Mouse (Mus musculus): ENCODE measurements around the gene Mrgprx2. TPM values are rescaled to one million over a fixed set of nuclear protein-coding genes. Genes with fewer than 3 reads are reported as not detected.
"Not testable (repeated sequence)": the region's sequence is repeated elsewhere in the genome, so short reads cannot be mapped to it uniquely, and the experiment has no call there.

The Mrgprx2 gene
- 0.06 TPM in 1 of 2 replicates, not detected in the other for polyA plus RNA-seq (2012; rRNA removed)

- Histone ChIP-seq H3K4me3 (replicated peaks; ENCODE audit: extremely low read depth, low read depth, low read length) (no peak within 1 kb of the TSS), H3K4me1 (ENCODE audit: control insufficient read depth, insufficient read depth, low read length) (no peaks in the 10 kb centered on the region)
- TF ChIP-seq POLR2A (IDR thresholded peaks at IDR 0.05; ENCODE audit: borderline replicate concordance, extremely low read depth, low read depth, low read length) (no peak), CTCF (IDR thresholded peaks at IDR 0.05; ENCODE audit: insufficient read depth, low read length) (no peak)
- DNase-seq: no peak
Measured at GRCm38 (mm10) chr7:48499221-48499620, at the start of gene Mrgprx2. Gene Mrgprx2, minus strand, starts transcription at chr7:48499321.

- TF ChIP-seq POLR2A (IDR thresholded peaks at IDR 0.05; ENCODE audit: borderline replicate concordance, extremely low read depth, low read depth, low read length): no peak
- no peak for TF ChIP-seq CTCF (IDR thresholded peaks at IDR 0.05; ENCODE audit: insufficient read depth, low read length)
- WGBS: 77% methylated on average over 3 of the region's 3 CpGs
- no peak within 1 kb of the TSS for H3K4me3 ChIP-seq (replicated peaks; ENCODE audit: extremely low read depth, low read depth, low read length)
- H3K4me1 ChIP-seq (ENCODE audit: control insufficient read depth, insufficient read depth, low read length): no peaks in the 10 kb centered on the region
- no peak for DNase-seq
Measured at GRCm38 (mm10) chr7:48456242-48456641, 42.9 kb downstream of the Mrgprx2 start, which contains the start of gene Mrgprb1. Gene Mrgprb1, minus strand, starts transcription at chr7:48456342.

- no peak for DNase-seq
- WGBS: 42% methylated on average over 3 of the region's 3 CpGs
- TF ChIP-seq CTCF (IDR thresholded peaks at IDR 0.05; ENCODE audit: insufficient read depth, low read length): no peak
- no peak for TF ChIP-seq POLR2A (IDR thresholded peaks at IDR 0.05; ENCODE audit: borderline replicate concordance, extremely low read depth, low read depth, low read length)
- Histone ChIP-seq H3K4me1 (ENCODE audit: control insufficient read depth, insufficient read depth, low read length) (no peaks in the 10 kb centered on the region), H3K4me3 (replicated peaks; ENCODE audit: extremely low read depth, low read depth, low read length) (no peak overlapping the region)
Measured at GRCm38 (mm10) chr7:48436581-48436980, 62.5 kb downstream of the Mrgprx2 start.

GRCm38 (mm10) chr7:48435936-48436335 lies 63.2 kb downstream of the Mrgprx2 start:
- H3K4me1 ChIP-seq (ENCODE audit: control insufficient read depth, insufficient read depth, low read length); H3K4me3 ChIP-seq (replicated peaks; ENCODE audit: extremely low read depth, low read depth, low read length); DNase-seq: not testable (repeated sequence)
- WGBS: 75% methylated on average over 3 of the region's 3 CpGs

Other genes starting within 250 kb of the Mrgprx2 start
- not detected in 2 replicates for gene Mrgprb8, start 110.8 kb downstream of the Mrgprx2 start, polyA plus RNA-seq (2012; rRNA removed)
- gene Mrgprb1, start 43.0 kb downstream of the Mrgprx2 start, polyA plus RNA-seq (2012; rRNA removed): 0.03 and 0.07 TPM in 2 replicates
- gene Mrgprb2, start 58.8 kb upstream of the Mrgprx2 start, polyA plus RNA-seq (2012; rRNA removed): 0.07 and 0.24 TPM in 2 replicates
- not detected in 2 replicates for gene Mrgprb3, start 144.5 kb upstream of the Mrgprx2 start, polyA plus RNA-seq (2012; rRNA removed)